Mouse (Mus musculus) adrenal gland, adult (tissue): ENCODE measurements around the gene E430018J23Rik.
"Not testable (repeated sequence)": the region's sequence is repeated elsewhere in the genome, so short reads cannot be mapped to it uniquely, and the experiment has no call there.

Experiments
- DNase-seq, 2 experiments: peaks; one replicate each; pipeline ENCODE4 v3.0.0; 2022 to 2023; ENCODE audit warnings: low spot score in 1 of 2; ENCODE audit not compliant: inconsistent age in 2 of 2

The E430018J23Rik gene

DNA sequence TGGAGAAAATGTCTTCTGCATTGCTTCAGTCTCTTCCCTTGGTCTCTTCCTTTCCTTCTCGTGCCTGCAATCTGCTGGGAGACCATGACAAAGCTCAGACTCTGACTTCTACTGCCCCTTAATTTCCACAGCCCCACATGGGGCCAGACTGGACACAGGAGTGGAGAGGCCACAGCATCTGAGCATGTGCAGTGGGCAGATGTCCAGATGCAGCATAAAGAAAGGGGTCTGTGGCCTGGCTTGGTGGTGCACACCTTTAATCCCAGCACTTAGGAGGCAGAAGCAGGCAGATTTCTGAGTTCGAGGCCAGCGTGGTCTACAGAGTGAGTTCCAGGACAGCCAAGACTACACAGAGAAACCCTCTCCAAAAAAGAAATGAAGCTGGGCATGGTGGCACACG, 7.9 kb downstream of the E430018J23Rik start:
- DNase-seq = not testable (repeated sequence)

DNA sequence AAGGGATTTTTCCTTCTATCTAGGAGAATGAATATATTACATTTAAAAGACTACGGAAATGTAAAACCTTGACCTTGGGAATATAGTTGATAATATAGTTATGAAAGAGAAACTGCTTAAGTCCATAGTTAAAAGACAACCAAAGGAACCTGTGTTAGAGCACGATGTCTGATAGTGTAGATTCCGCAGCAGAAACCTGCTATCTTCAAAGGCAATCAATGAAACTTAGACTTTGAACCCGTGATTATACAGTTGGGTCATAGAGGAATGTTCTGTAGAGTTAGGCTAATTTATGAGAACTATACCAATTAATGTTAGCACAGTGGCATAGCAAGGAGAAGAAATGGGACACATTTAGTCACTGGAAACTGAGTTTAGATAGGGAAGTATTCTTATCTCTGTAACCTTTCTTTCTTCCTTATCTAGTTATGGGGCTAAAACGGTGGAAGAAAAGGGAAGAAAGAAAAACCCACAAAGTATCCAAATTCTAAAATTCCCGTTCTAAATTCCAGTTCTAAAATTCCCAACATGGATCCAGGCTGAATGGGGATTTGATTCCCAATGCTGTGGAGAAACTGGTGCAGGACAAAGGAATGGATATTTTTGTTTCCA, 15.0 kb downstream of the E430018J23Rik start:
- no peak for DNase-seq

DNA sequence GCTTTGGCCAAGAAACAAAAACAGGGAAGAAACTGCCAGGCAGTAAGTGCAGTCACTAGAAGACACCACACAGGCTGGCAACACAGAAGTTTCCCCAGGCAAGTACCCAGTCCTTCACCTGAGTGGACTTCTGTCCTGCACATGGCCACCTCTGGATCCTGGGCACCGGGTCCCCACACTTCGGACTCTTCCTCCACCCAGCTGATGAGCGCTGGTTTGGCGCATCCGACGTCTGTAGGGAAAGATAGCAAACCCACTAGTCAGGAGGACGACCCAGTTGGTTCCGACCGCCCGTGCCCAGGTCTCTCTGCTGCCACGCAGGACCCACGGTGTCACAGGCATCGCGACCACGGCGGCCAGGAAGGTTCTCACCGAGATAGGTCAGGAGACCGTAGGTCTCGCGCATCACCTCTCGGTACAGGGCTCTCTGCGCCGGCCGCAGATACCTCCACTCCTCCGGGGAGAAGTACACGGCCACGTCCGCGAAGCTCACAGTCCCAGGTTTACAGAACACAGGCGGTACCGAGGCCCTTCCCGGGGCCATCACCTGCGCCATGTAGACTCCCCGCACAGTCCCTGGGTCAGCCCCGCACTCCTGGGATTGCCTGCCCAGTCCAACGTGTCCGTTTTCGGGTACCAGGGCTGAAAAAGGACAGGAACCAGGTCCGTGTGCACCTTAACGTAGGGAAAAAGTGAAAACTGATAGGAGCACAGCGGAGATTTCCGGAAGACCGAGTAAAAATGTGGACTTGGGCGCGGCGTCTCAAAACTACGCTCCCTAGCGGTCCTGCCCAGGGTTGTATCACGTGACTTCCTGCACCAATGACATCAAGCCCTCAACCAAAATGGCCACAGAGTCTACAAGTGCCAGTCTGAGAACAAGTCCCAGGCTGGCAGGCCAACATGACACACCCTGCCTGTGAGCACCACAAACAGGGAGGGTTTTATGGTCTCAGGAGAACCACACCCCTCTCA, 17.9 kb downstream of the E430018J23Rik start, which contains the start of gene Zfp747:
Zfp747 (minus strand) TSS at position 780 of the 975 bp plus-strand sequence.
- DNase-seq = peak; percentile 93 to 98

DNA sequence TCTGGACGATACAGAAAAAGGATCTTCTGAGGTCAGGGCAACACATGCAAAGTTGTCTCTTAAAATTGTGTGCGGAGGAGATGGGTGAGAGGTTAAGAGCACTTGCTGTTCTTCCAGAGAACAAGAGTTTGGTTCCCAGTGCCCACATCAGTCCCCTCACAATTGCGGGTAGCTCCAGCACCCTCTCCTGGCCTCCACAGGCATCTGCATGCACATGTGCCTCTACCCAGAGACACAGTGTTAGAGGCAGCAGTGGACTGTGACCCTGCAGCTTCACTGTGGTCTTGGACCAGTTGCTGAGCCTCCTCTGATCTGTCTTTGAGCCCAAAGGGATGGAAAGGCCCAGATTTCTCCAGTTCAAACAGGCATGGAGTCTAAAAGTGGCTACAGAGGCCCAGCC, 21.6 kb downstream of the E430018J23Rik start:
- DNase-seq = not testable (repeated sequence)

DNA sequence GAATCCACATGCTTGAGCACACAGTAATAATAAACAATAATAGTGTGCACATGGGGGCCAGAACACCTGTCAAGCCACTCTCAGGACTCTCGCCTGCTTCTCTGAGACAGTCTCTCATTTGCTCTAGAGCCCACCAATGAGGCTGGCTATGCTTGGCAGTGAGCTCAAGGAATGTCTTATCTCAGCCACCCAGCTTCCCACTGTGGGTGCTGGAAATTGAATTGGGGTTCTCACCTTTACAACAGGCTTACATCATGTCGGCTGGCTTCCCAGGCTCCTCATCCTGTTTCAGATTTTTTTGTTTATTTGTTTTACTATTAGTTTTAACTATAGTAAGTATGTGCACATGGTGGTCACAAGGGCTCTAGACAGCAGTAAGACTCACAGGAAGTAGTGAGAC, 22.2 kb downstream of the E430018J23Rik start:
- no peak for DNase-seq

DNA sequence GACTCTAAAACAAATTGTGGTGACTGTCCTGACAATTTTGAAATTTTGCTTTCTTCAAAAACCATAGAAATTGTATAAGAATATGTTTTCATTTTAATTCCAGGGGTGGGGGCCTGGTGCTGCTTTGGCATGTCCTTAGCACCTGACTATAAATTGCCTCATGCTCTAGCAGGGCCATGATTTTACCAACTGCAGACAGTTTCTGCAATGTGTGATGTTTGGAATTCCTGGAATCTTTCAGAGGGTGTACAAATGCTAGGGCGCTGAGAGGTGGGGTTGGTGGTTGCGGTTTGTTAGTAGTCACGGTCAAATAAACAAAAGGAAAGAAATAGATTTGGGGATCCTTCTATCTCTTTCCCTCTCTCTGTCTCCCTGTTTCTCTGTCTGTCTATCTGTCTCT, 27.2 kb downstream of the E430018J23Rik start:
- DNase-seq = no peak

DNA sequence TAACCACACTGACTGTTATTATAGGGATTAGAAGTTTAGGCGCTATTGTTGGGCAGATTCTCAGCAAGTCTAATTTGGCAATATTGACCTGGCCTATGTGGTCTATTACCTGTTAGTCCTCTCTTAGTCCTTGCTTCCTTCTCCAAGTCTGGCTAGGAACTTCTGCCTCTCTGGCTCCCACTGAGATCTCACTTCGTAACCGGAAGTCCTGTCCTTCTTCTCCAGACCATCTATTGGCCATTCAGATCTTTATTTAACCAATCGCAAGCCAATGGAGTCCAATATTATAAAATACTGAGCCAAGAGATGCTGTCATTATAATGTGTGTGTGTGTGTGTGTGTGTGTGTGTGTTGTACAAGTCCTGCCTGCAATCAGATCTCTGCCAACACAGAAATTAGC, 29.3 kb downstream of the E430018J23Rik start:
- peak; percentile 49 to 77 for DNase-seq

DNA sequence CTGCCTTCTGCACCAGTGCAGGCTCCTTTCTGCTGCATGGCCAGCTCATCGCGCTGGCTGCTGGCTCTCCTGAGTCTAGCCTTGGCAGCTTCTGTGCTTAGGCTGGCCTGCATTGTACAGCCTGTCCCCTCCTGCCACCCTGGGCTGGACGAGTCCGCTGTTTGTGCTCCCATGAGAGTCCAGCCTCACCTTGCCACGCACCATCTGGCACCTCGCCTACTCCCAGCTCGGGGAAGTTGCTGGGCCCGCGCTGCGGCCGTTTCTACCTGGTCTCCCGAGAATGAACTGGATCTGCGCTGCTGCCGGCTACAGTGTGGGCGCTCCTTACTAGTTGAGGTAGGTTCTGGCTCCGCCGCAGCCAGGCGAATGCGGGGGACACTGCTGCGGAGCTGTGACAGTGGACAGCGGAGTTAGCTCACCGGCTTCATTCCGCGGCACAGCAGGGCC, 29.9 kb downstream of the E430018J23Rik start:
- DNase-seq = peak; percentile 50 to 72

DNA sequence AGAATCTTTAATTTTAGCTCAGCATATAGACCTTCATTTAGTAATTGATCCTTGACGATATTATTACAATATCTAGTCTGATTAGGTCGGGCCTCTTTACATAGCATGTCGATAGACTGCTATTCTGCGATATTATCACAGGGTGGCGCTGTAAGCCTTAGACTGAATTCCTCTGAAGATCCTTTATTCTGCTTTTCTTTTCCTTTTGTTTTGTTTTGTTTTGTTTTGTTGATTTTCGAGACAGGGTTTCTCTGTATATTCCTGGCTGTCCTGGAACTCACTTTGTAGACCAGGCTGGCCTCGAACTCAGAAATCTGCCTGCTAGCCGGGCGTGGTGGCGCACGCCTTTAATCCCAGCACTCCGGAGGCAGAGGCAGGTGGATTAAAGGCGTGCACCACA, 31.0 kb downstream of the E430018J23Rik start:
- DNase-seq = peak in 1 of 2 experiments; percentile 67

DNA sequence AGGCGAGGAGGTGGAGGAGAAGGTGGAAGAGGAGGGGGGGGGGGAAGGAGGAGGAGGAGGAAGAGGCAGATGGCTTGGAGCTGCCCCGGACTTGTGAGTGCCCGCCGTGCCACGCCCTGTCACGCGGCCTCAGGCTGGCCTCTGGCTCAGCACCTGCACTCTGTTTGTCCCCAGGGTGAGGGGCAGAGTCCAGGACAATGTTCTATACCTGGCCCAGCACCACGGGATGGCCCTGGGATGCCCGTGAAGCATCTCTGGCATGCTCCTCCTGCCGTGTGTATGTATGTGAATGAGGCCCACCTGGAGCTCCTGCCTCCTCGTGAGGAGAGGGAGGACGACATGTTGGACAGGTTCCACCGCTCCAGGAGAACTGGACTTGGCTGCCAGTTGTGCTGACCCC, 32.0 kb downstream of the E430018J23Rik start:
- no peak for DNase-seq

DNA sequence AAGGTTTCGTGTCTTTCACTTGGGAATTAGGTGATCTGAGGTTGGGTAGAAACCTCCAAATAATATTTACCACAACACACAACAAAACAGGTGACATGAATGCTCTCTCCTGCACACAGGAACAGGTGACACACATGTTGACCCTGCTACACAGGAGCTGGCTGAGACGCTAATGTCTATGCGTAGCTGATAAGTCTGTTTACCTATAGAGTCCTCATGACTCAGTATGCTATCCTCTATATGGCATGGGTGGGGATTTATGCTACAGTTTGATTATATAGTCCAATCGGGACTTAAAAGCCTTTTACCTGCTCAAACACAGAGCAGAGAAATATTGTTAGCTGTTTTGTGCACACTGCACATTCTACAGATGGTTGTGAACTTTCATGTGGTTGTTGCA, 33.2 kb downstream of the E430018J23Rik start:
- no peak for DNase-seq

DNA sequence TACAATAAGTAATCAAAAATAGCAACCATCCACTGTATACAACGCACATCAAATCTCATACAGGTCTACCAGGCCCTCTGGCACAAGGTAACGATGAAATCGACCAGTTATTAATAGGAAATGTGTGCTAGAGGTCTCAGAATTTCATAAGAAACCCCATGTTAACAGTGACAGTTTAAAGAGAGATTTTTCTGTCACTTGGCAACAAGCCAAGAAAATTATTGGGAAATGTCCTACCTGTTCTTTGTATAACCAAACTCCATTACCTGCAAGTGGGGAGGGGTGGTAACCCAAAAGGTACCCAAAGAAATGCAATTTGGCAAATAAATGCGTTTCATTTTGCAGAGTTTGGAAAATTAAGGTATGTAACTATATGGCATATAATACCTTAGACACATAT, 35.0 kb downstream of the E430018J23Rik start:
- no peak for DNase-seq

DNA sequence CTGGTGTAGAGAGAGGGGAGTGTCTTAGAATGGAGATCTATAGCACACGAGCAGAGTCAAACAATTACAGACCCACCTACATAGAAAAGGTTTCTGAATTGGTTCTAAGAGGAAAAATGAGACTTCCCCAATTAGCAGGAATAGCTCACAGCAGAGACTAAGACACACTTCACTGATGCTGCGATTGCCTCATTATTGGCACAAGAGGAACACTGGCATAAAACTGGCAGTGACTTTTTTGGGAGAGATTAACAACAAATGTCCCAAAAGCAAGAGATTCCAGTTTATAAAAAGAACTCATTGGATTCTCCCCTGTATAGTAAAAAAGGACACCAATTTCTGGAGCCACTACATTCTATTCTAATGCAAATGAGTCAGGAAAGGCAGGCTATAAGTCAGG, 35.6 kb downstream of the E430018J23Rik start:
- no peak for DNase-seq

DNA sequence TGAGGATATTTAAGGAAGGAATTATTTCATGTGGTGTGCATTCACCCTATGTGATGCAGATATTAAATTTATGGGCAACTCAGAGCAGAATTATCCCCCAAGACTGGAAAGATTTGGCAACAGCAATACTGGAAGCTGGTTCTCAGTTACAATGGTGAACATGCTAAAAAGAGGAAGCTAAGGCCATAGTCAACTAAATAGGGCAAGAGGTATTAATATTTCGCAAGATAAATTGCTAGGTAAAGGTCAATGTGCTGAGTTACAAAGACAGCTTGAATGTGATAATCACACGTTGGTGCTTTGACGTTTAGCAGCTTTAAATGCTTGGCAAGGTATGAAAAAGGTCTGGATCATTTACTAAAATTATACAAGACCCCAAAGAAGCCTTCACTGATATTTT, 37.6 kb downstream of the E430018J23Rik start:
- DNase-seq = no peak

DNA sequence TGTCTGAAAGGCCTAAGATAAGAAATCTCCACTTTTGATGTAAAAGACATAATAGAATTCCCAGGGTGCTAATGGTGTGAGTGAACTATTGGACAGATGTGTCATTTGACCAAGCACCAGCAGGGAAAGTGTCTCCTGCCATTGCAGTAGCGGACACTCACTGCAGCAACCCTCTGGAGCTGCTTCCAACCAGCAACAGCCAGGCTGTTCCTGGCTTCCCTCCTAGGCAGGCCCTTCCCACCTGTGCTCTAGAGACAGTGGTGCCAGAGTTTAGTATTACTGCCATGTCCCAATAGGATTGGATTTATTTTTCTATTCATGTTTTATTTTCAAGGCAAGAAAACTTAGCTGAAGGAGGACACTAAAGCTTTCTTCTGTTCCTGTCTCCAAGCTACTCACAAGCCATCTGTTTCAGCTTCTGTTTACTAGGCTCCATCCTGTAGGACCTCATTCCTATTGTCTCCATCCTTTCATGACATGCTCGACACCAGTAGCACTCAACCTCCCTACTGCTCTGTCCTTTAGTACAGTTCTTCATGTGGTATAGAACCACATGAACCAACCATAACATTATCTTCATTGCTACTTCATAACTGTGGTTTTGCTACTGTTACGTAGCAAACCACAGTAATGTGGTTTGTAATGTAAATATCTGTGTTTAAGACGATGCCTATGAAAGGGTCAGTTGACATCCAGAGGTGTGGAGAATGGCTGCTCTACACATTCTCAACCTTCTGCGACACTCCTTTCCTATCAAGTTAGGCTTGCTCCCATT, 42.0 kb downstream of the E430018J23Rik start:
- no peak for DNase-seq

DNA sequence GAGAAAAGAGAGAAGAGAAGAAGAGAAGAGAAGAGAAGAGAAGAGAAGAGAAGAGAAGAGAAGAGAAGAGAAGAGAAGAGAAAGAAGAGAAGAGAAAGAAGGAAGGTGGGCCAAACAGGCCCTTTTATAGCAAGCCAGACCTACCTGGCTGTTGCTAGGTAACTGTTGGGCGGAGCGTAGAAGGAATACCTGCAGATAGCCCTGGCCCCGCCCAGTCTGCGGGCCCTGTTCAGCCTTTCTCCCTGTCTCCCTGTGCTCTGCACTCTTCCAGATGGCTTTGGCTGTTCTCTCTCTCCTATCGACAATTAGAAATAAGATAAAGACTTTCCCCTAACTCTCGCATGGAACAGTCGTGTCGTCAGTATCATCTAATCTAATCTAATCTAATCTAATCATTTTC, 46.8 kb downstream of the E430018J23Rik start:
- DNase-seq = peak; percentile 29 to 43

DNA sequence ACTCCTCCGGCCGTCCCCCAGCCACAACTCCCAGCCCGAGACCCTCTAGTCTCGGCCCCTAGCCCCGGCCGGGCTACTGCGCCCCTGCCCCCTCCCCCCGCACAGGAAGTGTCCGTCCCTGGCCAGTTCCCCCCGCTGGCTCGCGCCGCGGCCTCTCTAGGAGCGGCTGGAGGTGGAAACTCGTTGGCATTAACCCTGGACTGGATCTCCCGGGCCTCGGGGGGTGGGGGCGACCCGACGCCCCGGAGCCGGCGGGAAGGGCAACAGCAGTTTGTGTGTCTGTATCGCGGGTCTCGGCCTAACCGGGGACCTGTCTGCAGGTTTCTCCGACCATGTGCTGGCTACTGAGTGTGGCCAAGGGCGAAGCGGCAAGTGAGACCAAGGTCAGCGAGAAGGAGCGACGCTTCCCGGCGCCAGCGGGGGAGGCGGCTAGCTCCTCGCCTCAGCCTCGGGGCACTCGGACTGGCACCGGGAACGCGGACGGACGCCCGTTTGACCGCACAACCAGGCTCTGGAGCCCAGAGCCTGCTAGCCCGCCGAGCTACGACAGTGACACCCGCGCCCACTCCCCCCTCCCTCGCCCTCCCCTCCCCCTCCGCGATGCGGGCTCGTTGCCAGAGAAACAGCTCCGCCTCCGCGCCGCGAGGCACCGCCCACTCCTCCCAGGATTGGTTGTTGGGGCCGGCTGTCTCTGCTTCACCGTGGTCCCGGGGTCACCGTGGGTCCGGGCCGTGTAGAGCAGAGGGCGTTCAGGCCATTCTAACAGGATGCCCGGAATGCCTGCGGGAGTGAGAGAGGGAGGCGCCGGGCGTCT, 47.7 kb downstream of the E430018J23Rik start, which contains the start of gene Zfp768:
Zfp768 (minus strand) TSS at position 78 of the 814 bp plus-strand sequence.
- DNase-seq = peak; percentile 94 to 99

DNA sequence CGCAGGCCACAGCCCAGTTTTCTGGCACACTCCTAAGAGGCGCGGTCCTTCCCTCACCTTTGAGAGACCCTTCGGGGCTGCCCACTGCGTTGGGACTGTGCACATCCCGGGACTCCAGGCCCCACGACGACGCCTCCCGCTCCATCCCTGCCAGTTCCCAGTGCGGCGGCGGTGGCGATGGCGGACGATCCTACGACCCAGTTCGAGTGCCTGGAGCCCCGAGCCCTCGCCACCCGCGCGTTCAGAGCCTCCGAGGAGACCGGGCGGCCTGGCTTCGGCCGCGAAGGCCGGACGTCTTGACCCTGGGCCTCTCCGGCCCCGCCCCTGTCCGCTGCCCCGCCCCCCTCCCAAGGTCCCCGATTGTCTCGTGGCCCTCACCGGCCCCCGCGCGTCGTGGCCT, 48.3 kb downstream of the E430018J23Rik start:
- peak in 1 of 2 experiments; percentile 83 for DNase-seq

DNA sequence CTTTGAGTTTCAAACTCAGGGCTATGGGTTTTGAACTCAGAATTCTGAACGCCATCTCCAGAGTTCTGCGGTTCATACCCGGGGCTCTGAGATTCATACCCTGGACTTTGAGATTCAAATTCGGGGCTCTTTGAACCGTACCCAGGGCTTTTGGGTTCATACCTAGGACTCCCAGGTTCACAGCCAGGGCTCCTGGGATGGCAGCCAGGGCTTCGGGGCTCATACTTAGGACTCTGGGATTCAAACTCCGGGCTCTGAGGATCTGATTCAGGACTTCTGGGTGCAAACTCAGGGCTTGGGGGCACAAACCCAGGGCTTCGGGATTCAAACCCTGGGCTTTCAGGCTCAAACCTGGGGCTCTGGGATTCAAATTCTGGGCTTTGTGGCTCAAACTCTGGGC, 49.1 kb downstream of the E430018J23Rik start:
- DNase-seq = peak; percentile 18 to 53

DNA sequence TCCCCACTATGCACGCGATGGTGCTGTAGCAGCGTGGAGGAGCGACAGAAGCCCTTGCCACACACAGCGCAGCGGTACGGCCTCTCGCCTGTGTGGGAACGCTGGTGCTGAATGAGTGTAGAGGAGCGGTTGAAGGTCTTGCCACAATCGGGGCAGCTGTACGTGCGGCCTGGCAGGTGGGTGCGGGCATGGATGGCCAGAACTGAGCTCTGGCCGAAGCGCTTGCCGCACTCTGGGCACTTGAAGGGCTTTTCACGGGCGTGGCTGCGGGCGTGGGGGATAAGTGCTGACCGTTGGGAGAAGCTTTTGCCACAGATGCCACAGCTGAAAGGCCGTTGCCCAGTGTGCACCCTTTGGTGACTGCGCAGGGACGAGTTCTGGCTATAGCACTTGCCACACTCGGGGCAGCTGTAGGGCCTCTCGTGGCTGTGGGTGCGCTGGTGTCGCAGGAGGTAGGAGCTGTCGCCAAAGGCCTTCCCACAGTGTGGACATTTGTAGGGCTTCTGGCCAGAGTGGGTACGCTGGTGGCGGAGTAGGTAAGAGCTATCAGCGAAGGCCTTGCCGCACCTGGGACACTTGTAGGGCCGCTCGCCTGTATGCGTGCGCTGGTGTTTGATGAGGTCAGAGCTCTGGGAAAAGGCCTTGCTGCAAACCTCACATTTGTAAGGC, 49.9 kb downstream of the E430018J23Rik start:
- peak; percentile 28 to 42 for DNase-seq
